Mouse (Mus musculus) embryonic facial prominence, embryonic 11.5 days (tissue): ENCODE measurements around the gene Cdc42ep3. TPM values are rescaled to one million over a fixed set of nuclear protein-coding genes. Genes with fewer than 3 reads are reported as not detected.

Experiments
- ATAC-seq: fragments of 200-750 bp; cut with Nextera tagmentation; replicated peaks from 2 replicates; pipeline ENCODE4 v1.8.0; 2017; ENCODE audit warnings: low read depth; ENCODE audit not compliant: insufficient number of reproducible peaks, low FRiP score, low TSS enrichment
- DNase-seq: peaks from one replicate; pipeline ENCODE4 v3.0.0-alpha.2; 2015; ENCODE audit warnings: low spot score
- H3K27ac ChIP-seq: fragments of 300-500 bp; sonication (generic); replicated peaks from 2 replicates; pipeline ENCODE4 v1.5.1; 2014; ENCODE audit warnings: mild to moderate bottlenecking, low read depth, low read length, control low read depth
- H3K27me3 ChIP-seq: fragments of 300-500 bp; sonication (generic); 2 replicates; pipeline ENCODE4 v1.6.1; 2014; ENCODE audit warnings: mild to moderate bottlenecking, low read length, moderate library complexity, mixed read lengths; ENCODE audit not compliant: control insufficient read depth, insufficient read depth
- H3K36me3 ChIP-seq: fragments of 300-500 bp; sonication (generic); replicated peaks from 2 replicates; pipeline ENCODE4 v1.6.1; 2014; ENCODE audit warnings: low read depth, mild to moderate bottlenecking, low read length, moderate library complexity, mixed read lengths; ENCODE audit not compliant: control insufficient read depth, insufficient read depth
- H3K4me1 ChIP-seq: fragments of 300-500 bp; sonication (generic); 2 replicates; pipeline ENCODE4 v1.6.1; 2014; ENCODE audit warnings: low read length, mixed read lengths; ENCODE audit not compliant: control insufficient read depth, insufficient read depth
- H3K4me2 ChIP-seq: fragments of 300-500 bp; sonication (generic); 2 replicates; pipeline ENCODE4 v1.6.1; 2014; ENCODE audit warnings: low read depth, mild to moderate bottlenecking, control low read depth, low read length, moderate library complexity
- H3K4me3 ChIP-seq: fragments of 300-500 bp; sonication (generic); 2 replicates; pipeline ENCODE4 v1.5.1; 2014; ENCODE audit warnings: low read depth, low read length, control low read depth
- H3K9ac ChIP-seq: fragments of 300-500 bp; sonication (generic); replicated peaks from 2 replicates; pipeline ENCODE4 v1.6.1; 2014; ENCODE audit warnings: mild to moderate bottlenecking, control low read depth, low read length
- H3K9me3 ChIP-seq: fragments of 300-500 bp; sonication (generic); replicated peaks from 2 replicates; pipeline ENCODE4 v1.6.1; 2016; ENCODE audit warnings: mild to moderate bottlenecking, low read length, inconsistent platforms, mixed read lengths; ENCODE audit not compliant: control insufficient read depth
- WGBS: fragments of 180-500 bp; shearing (Covaris S2); extraction: QIAGEN DNeasy Blood & Tissue Kit; methylation state at CpG from one replicate; pipeline ENCODE4 v1.1.7; 2014; 5-methylcytosine and 5-hydroxymethylcytosine counted together
- polyA plus RNA-seq: library from polyadenylated mRNA; unstranded; fragments of >200 nt; fragmentation: Nextera tagmentation; extraction: Ambion mirVana; gene quantifications from 2 replicates; pipeline ENCODE4 v1.2.1, GENCODE M21; 2014

Gene Cdc42ep3
- 36.0 and 43.1 TPM in 2 replicates for polyA plus RNA-seq

DNA sequence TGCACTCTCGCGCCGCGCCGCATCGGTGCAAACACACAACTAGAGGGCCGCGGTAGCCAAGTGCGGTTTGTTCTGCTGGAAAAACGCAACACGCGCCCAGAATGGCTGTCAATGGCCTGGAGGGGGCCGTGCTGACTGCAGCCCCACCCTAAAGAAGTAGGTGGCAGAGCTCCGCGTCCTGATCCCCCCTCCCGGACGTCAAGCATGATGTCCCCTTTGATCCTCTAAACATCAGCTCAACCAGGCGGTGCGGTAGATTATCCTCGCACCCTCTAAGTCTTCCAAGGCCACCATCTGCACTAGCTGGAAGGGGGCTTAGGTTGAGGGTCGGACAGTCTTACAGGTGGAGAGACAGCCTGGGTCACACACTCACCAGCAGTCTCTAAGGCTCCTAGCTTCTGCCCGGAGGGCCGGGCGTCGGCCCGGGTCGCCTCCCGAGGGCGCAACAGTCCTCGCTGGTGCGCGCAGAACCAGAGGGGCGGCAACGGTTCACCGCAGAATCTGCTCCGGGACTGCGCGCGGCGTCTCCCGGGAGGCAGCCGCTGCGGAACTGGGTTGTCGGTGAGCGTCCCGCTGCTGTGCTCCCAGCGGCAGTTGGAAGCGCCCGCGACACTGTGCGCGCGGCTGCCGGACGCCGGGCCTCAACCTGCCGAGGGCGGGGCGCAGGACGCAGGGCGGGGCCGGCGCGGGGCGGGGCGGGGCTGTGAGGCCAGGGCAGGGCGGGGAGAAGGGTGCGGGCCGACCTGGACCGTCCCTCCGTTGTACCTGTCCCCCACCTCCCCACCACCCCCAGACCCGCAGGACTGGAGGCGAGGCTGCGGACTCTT is at the start of gene Cdc42ep3:
TSS of gene Cdc42ep3 (minus strand) at position 648 of the 827 bp plus-strand sequence.
- Histone ChIP-seq H3K27ac (peak within 1 kb of the TSS; percentile 43), H3K36me3 (no peaks in the 10 kb centered on the region), H3K9me3 (no peaks in the 10 kb centered on the region), H3K4me3 (peak within 1 kb of the TSS; percentile 69), H3K4me2 (peak within 1 kb of the TSS; percentile 97), H3K27me3 (no peaks in the 10 kb centered on the region; the same call in 1 of the 2 replicates), H3K9ac (peak within 1 kb of the TSS; percentile 69), H3K4me1 (no peaks in the 10 kb centered on the region)
- ATAC-seq (peak; percentile 86), DNase-seq (peak; percentile 68)
- WGBS = under 1% methylated on average over 62 of the region's 74 CpGs

DNA sequence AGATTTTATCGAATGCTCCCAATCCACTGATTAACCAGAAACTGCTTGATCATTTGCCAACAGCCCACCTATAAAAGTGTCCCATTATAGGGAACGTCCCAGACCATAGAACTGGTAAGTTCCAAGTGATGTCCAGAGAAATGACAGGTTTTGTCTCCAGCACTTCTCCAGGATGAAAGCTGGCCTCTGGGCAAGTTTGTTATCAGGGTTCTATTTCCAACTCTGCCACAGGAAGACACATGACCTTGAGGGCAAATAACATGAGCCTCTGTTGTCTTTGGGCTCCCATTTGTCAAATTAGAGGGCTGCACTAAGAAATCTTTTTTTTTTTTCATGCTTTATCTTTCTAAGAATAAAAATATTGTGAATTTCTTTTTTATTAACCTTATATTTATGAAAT is 45.5 kb upstream of the Cdc42ep3 start:
- H3K4me1 ChIP-seq = no peaks in the 10 kb centered on the region
- ATAC-seq (no peak), DNase-seq (no peak)
- H3K4me3 ChIP-seq = no peak overlapping the region
- H3K36me3 ChIP-seq = no peaks in the 10 kb centered on the region
- no peaks in the 10 kb centered on the region for H3K27me3 ChIP-seq
- H3K4me2 ChIP-seq = no peak overlapping the region
- H3K9ac ChIP-seq = no peak overlapping the region
- H3K27ac ChIP-seq = no peak overlapping the region
- 60% methylated on average over 2 of the region's 2 CpGs for WGBS
- no peaks in the 10 kb centered on the region for H3K9me3 ChIP-seq

DNA sequence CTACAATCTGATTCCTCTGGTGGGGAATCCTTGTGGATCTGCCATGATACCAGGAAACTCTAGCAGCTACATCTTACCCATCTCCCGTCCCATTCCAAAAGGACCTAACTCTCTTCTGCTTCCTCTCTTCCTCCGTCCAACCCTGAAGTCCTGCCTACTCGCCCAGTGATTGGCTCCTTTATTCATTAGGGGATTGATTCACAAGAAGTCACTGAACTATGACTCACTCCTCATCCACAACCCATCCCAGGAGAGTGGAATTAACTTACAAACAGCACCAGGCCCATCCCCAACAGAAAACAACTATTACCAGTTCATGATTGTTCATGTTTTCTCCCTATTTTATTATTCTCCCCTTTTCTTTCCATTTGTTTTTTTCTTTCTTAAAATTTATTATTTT is 43.5 kb upstream of the Cdc42ep3 start:
- WGBS = 78% methylated on average over 3 of the region's 3 CpGs
- Histone ChIP-seq H3K36me3 (no peaks in the 10 kb centered on the region), H3K4me2 (no peak overlapping the region), H3K9me3 (no peaks in the 10 kb centered on the region), H3K4me1 (no peaks in the 10 kb centered on the region), H3K27me3 (no peaks in the 10 kb centered on the region), H3K27ac (no peak overlapping the region), H3K9ac (no peak overlapping the region), H3K4me3 (no peak overlapping the region)
- ATAC-seq (no peak), DNase-seq (no peak)

DNA sequence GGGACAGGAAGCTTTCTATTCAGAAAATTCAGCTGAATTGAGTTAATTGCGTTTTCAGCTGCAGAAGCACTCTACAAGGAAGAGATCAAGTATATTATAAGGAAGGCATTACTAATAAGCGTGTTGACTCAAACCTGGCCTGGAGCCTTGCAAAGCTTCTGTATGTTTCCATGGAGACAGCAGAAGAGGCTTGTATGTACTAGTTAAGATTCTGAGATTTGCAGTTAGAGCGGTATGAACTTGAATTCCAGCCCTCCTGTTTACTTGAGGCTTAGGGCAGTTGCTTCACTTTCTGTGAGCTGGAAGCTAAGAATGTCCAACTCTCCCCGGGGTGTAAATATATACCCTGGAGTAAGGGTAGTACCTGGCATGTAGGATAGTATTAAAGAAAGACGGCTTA is 39.9 kb upstream of the Cdc42ep3 start:
- Histone ChIP-seq H3K4me3 (no peak overlapping the region), H3K4me1 (no peaks in the 10 kb centered on the region), H3K9ac (no peak overlapping the region), H3K27ac (no peak overlapping the region), H3K36me3 (no peaks in the 10 kb centered on the region), H3K4me2 (no peak overlapping the region), H3K9me3 (no peaks in the 10 kb centered on the region), H3K27me3 (no peaks in the 10 kb centered on the region)
- WGBS = 80% methylated on average over 5 of the region's 5 CpGs
- DNase-seq = peak; percentile 17
- no peak for ATAC-seq

DNA sequence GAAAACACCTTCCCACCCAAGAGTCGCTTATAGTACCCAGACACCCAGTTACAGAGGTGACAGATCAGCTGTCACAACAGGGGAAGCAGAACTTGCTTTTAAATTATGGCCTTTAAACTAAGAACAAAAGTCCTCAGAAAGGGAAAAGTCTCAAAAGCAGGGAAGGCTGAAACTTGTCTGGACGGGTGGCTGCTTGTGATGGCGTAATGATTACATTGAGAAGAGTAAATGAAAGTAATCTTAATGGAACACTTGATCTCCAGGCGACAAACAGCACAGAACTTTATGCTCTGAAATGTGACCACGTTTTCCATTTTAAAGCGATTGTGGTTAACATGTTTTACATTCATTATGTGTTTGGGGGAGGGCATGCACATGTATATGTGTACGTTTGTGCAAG is 39.0 kb upstream of the Cdc42ep3 start:
- H3K4me2 ChIP-seq = no peak overlapping the region
- H3K9ac ChIP-seq = no peak overlapping the region
- H3K27me3 ChIP-seq = no peaks in the 10 kb centered on the region
- H3K9me3 ChIP-seq = no peaks in the 10 kb centered on the region
- no peak for ATAC-seq
- no peaks in the 10 kb centered on the region for H3K36me3 ChIP-seq
- no peak overlapping the region for H3K4me3 ChIP-seq
- H3K27ac ChIP-seq = no peak overlapping the region
- H3K4me1 ChIP-seq = no peaks in the 10 kb centered on the region
- DNase-seq = no peak
- WGBS = 84% methylated on average over 7 of the region's 7 CpGs

DNA sequence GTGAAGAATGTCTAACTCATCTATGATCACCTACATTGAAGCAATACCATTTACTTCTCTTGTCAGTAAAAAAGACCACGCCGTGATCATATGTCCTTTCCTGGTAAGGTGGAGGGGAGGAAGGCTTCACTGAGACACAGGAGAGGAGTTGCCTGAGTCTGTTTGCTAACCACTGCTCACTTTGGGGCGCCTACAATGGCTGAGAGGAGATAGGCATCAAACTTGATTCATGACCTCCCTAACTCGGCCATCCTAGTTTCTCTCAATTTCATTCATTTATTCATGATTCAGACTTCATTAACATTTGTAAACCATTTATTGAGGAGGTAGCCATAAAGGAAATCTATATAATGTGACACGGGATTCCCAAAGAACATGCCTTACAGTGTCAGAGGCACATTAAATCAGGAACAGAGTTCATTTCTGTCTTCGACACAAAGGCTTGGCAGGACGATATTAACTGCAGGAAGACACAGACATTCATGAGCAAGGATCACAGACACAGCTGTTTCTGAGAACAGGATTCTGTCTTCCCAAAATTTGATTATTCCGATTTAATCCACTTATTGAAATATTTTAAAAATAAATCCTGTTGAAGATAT is 32.7 kb upstream of the Cdc42ep3 start:
- no peaks in the 10 kb centered on the region for H3K36me3 ChIP-seq
- 84% methylated on average over 8 of the region's 8 CpGs for WGBS
- no peak for DNase-seq
- H3K4me1 ChIP-seq = no peaks in the 10 kb centered on the region
- H3K9ac ChIP-seq = no peak overlapping the region
- ATAC-seq = no peak
- H3K4me3 ChIP-seq = no peak overlapping the region
- no peaks in the 10 kb centered on the region for H3K9me3 ChIP-seq
- H3K27me3 ChIP-seq = no peaks in the 10 kb centered on the region
- no peak overlapping the region for H3K27ac ChIP-seq
- no peak overlapping the region for H3K4me2 ChIP-seq

DNA sequence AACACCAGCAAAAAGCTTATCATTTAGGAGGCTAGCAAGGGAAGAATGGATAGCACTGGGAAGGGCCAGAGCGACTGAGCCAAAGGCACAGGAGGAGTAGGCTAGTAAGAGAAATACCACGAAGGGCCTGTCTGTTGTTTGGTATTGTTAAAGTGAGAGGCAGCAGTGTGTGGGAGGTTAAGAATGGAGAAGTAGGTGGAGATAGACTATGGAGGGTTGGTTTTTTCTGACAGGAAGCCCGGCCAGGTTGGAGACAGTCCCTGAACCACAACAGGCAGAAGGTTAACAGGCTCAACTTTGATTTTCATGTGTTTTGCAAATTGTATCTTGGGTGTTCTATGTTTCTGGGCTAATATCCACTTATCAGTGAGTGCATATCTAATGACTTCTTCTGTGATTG is 26.6 kb upstream of the Cdc42ep3 start:
- Histone ChIP-seq H3K27me3 (no peaks in the 10 kb centered on the region), H3K9me3 (no peaks in the 10 kb centered on the region), H3K9ac (no peak overlapping the region), H3K4me2 (no peak overlapping the region), H3K36me3 (no peaks in the 10 kb centered on the region), H3K4me3 (no peak overlapping the region), H3K27ac (no peak overlapping the region), H3K4me1 (no peaks in the 10 kb centered on the region)
- no peak for ATAC-seq
- no peak for DNase-seq
- 86% methylated on average over 3 of the region's 3 CpGs for WGBS

DNA sequence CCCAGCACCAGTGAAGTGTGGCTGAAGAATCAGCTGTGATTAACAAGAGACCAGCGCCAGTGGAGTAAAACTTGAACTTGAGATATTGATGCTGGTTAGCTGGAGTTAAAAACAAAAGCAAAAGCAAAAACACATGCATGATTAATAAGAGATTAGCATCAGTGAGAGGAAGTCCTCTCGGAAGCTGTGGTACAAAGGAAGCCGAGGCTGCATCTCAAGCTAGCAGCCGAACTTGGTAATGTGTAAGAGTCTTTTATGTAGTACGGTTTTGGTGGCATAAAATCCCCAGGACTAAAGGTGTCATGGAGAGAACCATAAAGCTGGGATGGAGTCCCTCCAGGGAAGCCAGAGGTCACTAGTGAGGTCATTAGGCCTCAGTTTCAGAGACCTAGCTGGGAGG is 24.3 kb upstream of the Cdc42ep3 start:
- H3K36me3 ChIP-seq = no peaks in the 10 kb centered on the region
- no peak overlapping the region for H3K4me3 ChIP-seq
- DNase-seq (no peak), ATAC-seq (no peak)
- no peak overlapping the region for H3K9ac ChIP-seq
- H3K27me3 ChIP-seq = no peaks in the 10 kb centered on the region
- 63% methylated on average over 5 of the region's 5 CpGs for WGBS
- no peaks in the 10 kb centered on the region for H3K9me3 ChIP-seq
- no peak overlapping the region for H3K27ac ChIP-seq
- H3K4me1 ChIP-seq = no peaks in the 10 kb centered on the region
- no peak overlapping the region for H3K4me2 ChIP-seq
